Comparison of ENCODE assay signal across 28 mouse cellular contexts in the genomic region with DNA sequence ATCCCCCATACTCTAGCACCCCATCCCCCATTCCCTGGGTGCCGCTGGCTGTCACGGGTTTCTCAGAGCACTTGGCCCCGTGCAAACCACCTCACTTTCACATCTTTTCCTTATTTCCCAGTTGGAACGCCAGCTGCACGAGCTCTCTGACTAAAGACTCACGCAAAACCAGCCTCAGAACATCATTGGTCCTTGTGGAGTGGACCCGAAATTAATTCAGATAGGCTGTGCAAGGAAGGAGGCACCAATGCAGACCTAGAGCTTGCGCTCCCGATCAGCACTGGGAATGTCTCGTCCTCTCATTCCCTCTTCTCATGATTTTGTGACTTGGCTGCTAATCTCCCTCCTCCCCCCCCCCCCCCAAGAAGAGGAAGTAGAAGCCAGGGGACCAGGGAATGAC. TPM values are rescaled to one million over a fixed set of nuclear protein-coding genes. Genes with fewer than 3 reads are reported as not detected.
"Had no signal": no experiment of that assay in that cellular context is flagged by ENCODE, and none has a peak within 500 bp of the region (broad histone marks: within the 10 kb centered on the region; RNA-seq: fewer than 3 reads in every experiment).

No protein-coding gene starts in this region.

- H3K4me3 ChIP-seq: heart, adult 2 months; heart, embryonic 13.5 days; heart, embryonic 15.5 days; hindbrain, embryonic 13.5 days; hindbrain, embryonic 15.5 days; layer of hippocampus, adult 2 months; left cerebral cortex, adult 2 months; limb, embryonic 10.5 days; limb, embryonic 12.5 days; liver, embryonic 13.5 days had no signal

- H3K9me3 ChIP-seq: heart, embryonic 15.5 days; hindbrain, embryonic 13.5 days; hindbrain, embryonic 15.5 days had no signal

- H3K4me1 ChIP-seq: heart, embryonic 13.5 days; heart, embryonic 15.5 days; hindbrain, embryonic 13.5 days; hindbrain, embryonic 15.5 days; limb, embryonic 10.5 days; limb, embryonic 12.5 days; liver, embryonic 13.5 days had no signal

- H3K27ac ChIP-seq: heart, adult 2 months; heart, embryonic 13.5 days; heart, embryonic 15.5 days; hindbrain, embryonic 13.5 days; hindbrain, embryonic 15.5 days; hindbrain, postnatal 0 days; layer of hippocampus, adult 2 months; left cerebral cortex, adult 2 months; limb, embryonic 10.5 days; limb, embryonic 12.5 days; liver, embryonic 13.5 days had no signal

- DNase-seq: gastrocnemius, postnatal 14 days; gastrocnemius, postnatal 36 days; heart, adult 11 months; heart, adult 2 months; heart, postnatal 14 days; heart, postnatal 36 days; kidney, adult 18-20 months; kidney, adult 8-10 months; kidney, postnatal 10 days; kidney, postnatal 25 days; kidney, postnatal 4 days; liver; liver, embryonic 13.5 days had no signal

- H3K27me3 ChIP-seq: heart, embryonic 13.5 days; hindbrain, embryonic 13.5 days; hindbrain, embryonic 15.5 days; liver, embryonic 13.5 days had no signal

- ATAC-seq: hindbrain, postnatal 0 days; intestine, embryonic 16.5 days had no signal

- H3K9ac ChIP-seq: heart, embryonic 13.5 days; heart, embryonic 15.5 days; hindbrain, embryonic 13.5 days; hindbrain, embryonic 15.5 days; limb, embryonic 12.5 days; liver, embryonic 13.5 days had no signal

- H3K4me2 ChIP-seq: heart, embryonic 11.5 days; heart, embryonic 13.5 days; heart, embryonic 15.5 days; hindbrain, embryonic 13.5 days; hindbrain, embryonic 15.5 days; limb, embryonic 12.5 days; liver, embryonic 11.5 days; liver, embryonic 13.5 days had no signal

- H3K36me3 ChIP-seq: heart, embryonic 13.5 days; heart, embryonic 15.5 days; hindbrain, embryonic 13.5 days; hindbrain, embryonic 15.5 days; limb, embryonic 10.5 days; limb, embryonic 12.5 days; liver, embryonic 13.5 days had no signal

RNA-seq across cellular contexts. Expression of gene Hrh2, which starts 20.6 kb away (rescaled TPM):
- total RNA-seq: gastrocnemius, postnatal 14 days had no signal
- polyA plus RNA-seq: hindbrain, embryonic 11.5 days; kidney, embryonic 14.5 days; kidney, embryonic 16.5 days; limb, embryonic 12.5 days had no signal
